Mouse (Mus musculus) forebrain, embryonic 13.5 days (tissue): ENCODE measurements around the gene Apex1. TPM values are rescaled to one million over a fixed set of nuclear protein-coding genes. Genes with fewer than 3 reads are reported as not detected.
"Not testable (repeated sequence)": the region's sequence is repeated elsewhere in the genome, so short reads cannot be mapped to it uniquely, and the experiment has no call there.

Source experiments
- ATAC-seq: fragments of 200-750 bp; cut with Nextera tagmentation; 2 replicates; pipeline ENCODE4 v1.8.0; 2017
- H3K27ac ChIP-seq: fragments of 300-500 bp; sonication (generic); 2 replicates; pipeline ENCODE4 v1.5.1; 2015; ENCODE audit warnings: inconsistent platforms, mild to moderate bottlenecking, moderate library complexity
- H3K27me3 ChIP-seq: fragments of 300-500 bp; sonication (generic); 2 replicates; pipeline ENCODE4 v1.6.1; 2015; ENCODE audit warnings: mild to moderate bottlenecking, inconsistent platforms
- H3K36me3 ChIP-seq: fragments of 300-500 bp; sonication (generic); 2 replicates; pipeline ENCODE4 v1.6.1; 2015; ENCODE audit warnings: mild to moderate bottlenecking, inconsistent platforms; ENCODE audit not compliant: poor library complexity, severe bottlenecking
- H3K4me1 ChIP-seq: fragments of 300-500 bp; sonication (generic); 2 replicates; pipeline ENCODE4 v1.6.1; 2015; ENCODE audit warnings: inconsistent platforms
- H3K4me2 ChIP-seq: fragments of 300-500 bp; sonication (generic); 2 replicates; pipeline ENCODE4 v1.6.1; 2015; ENCODE audit warnings: inconsistent platforms, mild to moderate bottlenecking, moderate library complexity
- H3K4me3 ChIP-seq: fragments of 300-500 bp; sonication (generic); 2 replicates; pipeline ENCODE4 v1.5.1; 2015; ENCODE audit warnings: mild to moderate bottlenecking, inconsistent platforms
- H3K9ac ChIP-seq: fragments of 300-500 bp; sonication (generic); 2 replicates; pipeline ENCODE4 v1.6.1; 2015; ENCODE audit warnings: mild to moderate bottlenecking, inconsistent platforms
- H3K9me3 ChIP-seq: fragments of 300-500 bp; sonication (generic); replicated peaks from 2 replicates; pipeline ENCODE4 v1.6.1; 2016; ENCODE audit warnings: inconsistent platforms
- WGBS: fragments of 180-500 bp; shearing (Covaris S2); methylation state at CpG from one replicate; pipeline ENCODE4 v1.1.7; 2015; 5-methylcytosine and 5-hydroxymethylcytosine counted together
- polyA plus RNA-seq: library from polyadenylated mRNA; unstranded; fragments of >200 nt; fragmentation: Nextera tagmentation; extraction: Ambion mirVana; gene quantifications from 2 replicates; pipeline ENCODE4 v1.2.1, GENCODE M21; 2015

Apex1 gene
- polyA plus RNA-seq, 1 experiment from 2014 or later, result 364 TPM

DNA sequence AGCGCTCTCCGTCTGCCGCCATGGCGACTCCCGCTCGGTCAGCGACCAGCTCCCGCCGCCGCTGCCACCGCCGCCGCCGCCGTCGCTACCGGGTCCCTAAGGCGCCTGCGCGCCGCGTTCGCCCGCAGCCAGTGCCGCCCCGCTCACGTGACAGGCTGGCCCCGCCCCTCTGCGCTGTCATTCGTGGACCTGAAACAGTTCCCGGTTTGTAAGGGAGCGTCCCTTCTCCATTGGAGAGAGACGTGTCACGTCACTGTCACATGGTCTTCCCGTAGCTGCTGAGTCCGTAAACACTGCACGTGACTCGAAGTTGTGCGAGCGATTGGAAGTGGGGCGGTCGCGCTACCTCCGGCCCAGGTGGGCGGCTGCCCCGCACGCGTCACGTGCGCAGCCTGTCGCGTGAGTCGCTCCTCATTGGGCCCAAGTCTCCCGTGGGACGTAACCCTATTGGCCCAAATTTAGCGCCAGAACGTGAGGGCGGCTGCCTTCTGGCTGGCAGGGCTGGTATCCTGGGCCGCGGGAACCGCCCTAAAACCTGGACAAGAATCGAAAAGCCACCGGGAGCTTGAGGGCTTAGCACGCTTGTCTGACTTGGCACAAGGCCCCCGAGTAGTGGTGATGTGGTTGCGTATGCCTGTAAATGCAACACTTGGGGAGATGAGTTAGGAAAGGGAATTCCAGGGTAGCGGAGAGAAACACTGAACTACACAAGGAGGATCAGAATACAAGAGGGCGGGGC lies 6.2 kb downstream of the Apex1 start, which contains the start of the genes Pip4p1 and Pnp:
Gene Pip4p1 (minus strand): TSS at position 103 of the 739 bp plus-strand sequence.
Gene Pnp (plus strand): TSS at position 329 of the 739 bp plus-strand sequence.
- Histone ChIP-seq H3K4me3 (peak within 1 kb of the TSS; percentile 97), H3K9me3 (no peaks in the 10 kb centered on the region), H3K36me3 (peaks cover 37% of the 10 kb centered on the region), H3K4me2 (peak within 1 kb of the TSS; percentile 77), H3K4me1 (peaks cover 38% of the 10 kb centered on the region), H3K27me3 (no peaks in the 10 kb centered on the region), H3K9ac (peak within 1 kb of the TSS; percentile 99), H3K27ac (peak within 1 kb of the TSS; percentile 85)
- ATAC-seq, result peak; percentile 99
- under 1% methylated on average over 67 of the region's 68 CpGs for WGBS

GRCm38 (mm10) chr14:50931493-50932020 lies 6.8 kb downstream of the Apex1 start:
- Histone ChIP-seq H3K4me2 (peak overlapping the region; percentile 68), H3K4me3 (peak overlapping the region; percentile 97)

DNA sequence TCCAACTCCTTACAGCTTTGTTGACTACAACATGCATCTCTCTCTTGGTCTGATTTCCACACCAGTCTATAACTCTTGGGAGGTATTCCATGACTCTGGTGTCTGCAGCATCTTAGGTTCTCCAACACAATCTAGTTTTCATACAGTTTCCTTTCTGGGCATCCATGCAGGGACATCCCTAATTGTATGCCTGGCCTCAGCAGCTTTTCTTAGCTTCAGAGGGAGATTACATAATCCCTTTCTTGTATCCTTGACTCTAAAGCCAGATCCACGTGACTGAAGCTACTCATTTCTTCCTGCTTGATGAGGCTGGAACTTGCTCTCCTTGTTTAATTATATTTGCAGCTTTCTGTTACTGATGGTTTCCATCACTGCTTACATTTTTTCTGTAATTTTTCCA lies 11.9 kb downstream of the Apex1 start:
- Histone ChIP-seq H3K9ac (no peak overlapping the region), H3K4me2 (no peak overlapping the region), H3K4me3 (no peak overlapping the region), H3K27me3 (no peaks in the 10 kb centered on the region), H3K4me1 (peaks cover 3% of the 10 kb centered on the region), H3K9me3 (no peaks in the 10 kb centered on the region), H3K27ac (no peak overlapping the region), H3K36me3 (no peaks in the 10 kb centered on the region)
- 51% methylated on average over 1 of the region's 1 CpGs for WGBS
- ATAC-seq, result no peak

More at GRCm38 (mm10) chr14:50931493-50932020, 6.8 kb downstream of the Apex1 start:
- 11% methylated on average over 12 of the region's 12 CpGs for WGBS
- Histone ChIP-seq H3K9ac (peak overlapping the region; percentile 65), H3K36me3 (peaks cover 30% of the 10 kb centered on the region), H3K9me3 (no peaks in the 10 kb centered on the region), H3K27ac (peak overlapping the region; percentile 85), H3K4me1 (peaks cover 31% of the 10 kb centered on the region), H3K27me3 (no peaks in the 10 kb centered on the region)
- ATAC-seq, result no peak

GRCm38 (mm10) chr14:50938119-50938908 lies 13.5 kb downstream of the Apex1 start:
- ATAC-seq, result no peak
- 88% methylated on average over 3 of the region's 3 CpGs for WGBS
- H3K27ac ChIP-seq, result no peak overlapping the region

DNA sequence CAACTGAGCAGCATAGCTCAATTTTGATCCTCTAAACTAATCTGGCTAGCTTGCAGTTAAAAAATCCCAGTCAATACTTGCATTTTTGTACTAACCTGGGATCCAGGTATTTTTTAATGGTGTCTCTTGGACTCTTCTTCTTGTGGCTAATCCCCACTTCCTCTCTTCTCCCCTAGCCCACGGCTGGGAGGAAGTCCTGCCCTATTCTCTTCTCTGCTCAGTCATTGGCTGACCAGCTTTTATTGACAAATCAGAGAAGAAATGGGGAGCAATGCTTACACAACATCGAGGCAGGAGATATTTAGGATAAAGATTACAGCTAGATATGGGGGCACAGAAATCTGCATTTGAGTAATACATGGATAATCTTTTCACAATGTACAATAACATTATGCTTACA lies 14.2 kb downstream of the Apex1 start:
- 58% methylated on average over 2 of the region's 2 CpGs for WGBS
- no peak for ATAC-seq
- Histone ChIP-seq H3K27ac (no peak overlapping the region), H3K9me3 (no peaks in the 10 kb centered on the region), H3K4me1 (0 out of 2 replicates have a peak, but pooled peaks cover 2% of the 10 kb centered on the region), H3K4me3 (no peak overlapping the region), H3K27me3 (no peaks in the 10 kb centered on the region), H3K9ac (no peak overlapping the region), H3K4me2 (no peak overlapping the region), H3K36me3 (no peaks in the 10 kb centered on the region)

More at GRCm38 (mm10) chr14:50938119-50938908, 13.5 kb downstream of the Apex1 start:
- Histone ChIP-seq H3K9ac (no peak overlapping the region), H3K4me1 (no peaks in the 10 kb centered on the region), H3K36me3 (no peaks in the 10 kb centered on the region), H3K27me3 (no peaks in the 10 kb centered on the region), H3K4me3 (no peak overlapping the region), H3K9me3 (no peaks in the 10 kb centered on the region), H3K4me2 (no peak overlapping the region)

DNA sequence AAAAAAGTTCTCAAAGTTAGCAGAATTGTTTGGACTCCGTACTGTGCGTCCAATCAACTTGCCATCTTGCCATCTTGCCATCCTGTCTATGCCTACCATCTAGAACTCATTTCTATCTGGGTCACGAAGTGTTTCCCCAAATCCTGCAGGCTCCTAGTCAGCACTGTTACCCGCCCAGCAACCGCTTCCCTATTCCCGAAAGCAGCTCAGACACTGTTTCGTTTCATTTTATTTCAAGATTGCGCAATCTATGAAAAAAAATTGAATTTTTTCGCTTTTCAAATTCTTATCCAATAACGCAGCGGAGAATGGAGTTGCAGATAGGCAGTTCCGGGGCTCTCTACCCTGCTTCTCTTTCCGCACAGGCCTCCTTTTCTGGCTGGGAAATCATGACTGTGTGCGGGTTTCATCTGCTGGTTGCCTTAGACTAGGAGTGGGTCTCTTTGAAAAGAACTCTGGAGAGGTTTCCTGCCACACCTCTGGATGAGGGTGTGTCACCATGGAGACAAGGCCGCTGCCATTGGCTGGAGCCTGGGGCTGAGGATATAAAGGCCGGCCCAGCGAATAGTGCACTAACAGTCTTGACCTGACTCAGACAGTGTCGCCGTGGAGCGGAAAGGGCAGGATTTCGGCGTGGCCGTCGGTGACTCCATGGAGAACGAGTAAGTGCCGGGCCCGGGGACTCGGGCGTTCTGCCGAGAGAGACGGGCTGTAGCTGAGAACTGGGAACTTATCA lies 19.3 kb downstream of the Apex1 start, which contains the start of gene Gm49342:
Gene Gm49342 (plus strand): TSS at position 586 of the 736 bp plus-strand sequence.
- WGBS, result 16% methylated on average over 31 of the region's 31 CpGs
- Histone ChIP-seq H3K4me1 (peaks cover 11% of the 10 kb centered on the region), H3K4me2 (peak within 1 kb of the TSS; percentile 67), H3K9me3 (no peaks in the 10 kb centered on the region), H3K9ac (peak within 1 kb of the TSS; percentile 68), H3K36me3 (no peaks in the 10 kb centered on the region), H3K4me3 (peak within 1 kb of the TSS; percentile 49), H3K27me3 (no peaks in the 10 kb centered on the region), H3K27ac (peak within 1 kb of the TSS; percentile 82)
- peak; percentile 98 for ATAC-seq

- Histone ChIP-seq H3K4me3 (peak overlapping the region; percentile 49), H3K9ac (peak overlapping the region; percentile 68), H3K4me2 (peak overlapping the region; percentile 67), H3K27ac (peak overlapping the region; percentile 82), H3K4me1 (peaks cover 11% of the 10 kb centered on the region)
- H3K36me3 ChIP-seq, H3K27me3 ChIP-seq, H3K9me3 ChIP-seq: not testable (repeated sequence)
- WGBS, result under 1% methylated on average over 15 of the region's 15 CpGs
- peak; percentile 98 for ATAC-seq
Observed at GRCm38 (mm10) chr14:50944668-50945033, 19.9 kb downstream of the Apex1 start.

DNA sequence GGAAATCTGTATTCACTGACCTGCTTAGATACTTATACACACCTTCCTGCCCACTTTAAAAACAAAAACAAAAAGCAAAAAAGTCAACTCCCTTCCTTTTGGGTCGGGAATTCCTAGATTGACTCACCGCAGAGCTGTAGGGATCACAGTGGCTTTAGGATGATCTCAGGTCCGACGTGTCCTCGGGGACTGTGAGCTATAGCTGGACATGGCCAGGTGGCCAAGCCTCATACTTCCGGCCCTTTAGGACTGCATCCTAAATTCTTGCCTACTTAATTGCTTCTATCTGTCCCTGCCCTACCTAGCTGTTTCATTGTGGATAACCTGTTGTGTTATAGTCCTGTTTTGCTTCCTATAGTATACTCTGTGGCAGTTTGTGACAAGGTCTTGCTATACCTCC lies 20.3 kb downstream of the Apex1 start:
- H3K27me3 ChIP-seq, H3K36me3 ChIP-seq, H3K9me3 ChIP-seq, ATAC-seq: not testable (repeated sequence)
- H3K4me1 ChIP-seq, result peaks cover 11% of the 10 kb centered on the region
- peak overlapping the region; percentile 67 for H3K4me2 ChIP-seq
- H3K27ac ChIP-seq, result peak overlapping the region; percentile 82
- peak overlapping the region; percentile 49 for H3K4me3 ChIP-seq
- peak overlapping the region; percentile 68 for H3K9ac ChIP-seq
- 8% methylated on average over 6 of the region's 6 CpGs for WGBS

DNA sequence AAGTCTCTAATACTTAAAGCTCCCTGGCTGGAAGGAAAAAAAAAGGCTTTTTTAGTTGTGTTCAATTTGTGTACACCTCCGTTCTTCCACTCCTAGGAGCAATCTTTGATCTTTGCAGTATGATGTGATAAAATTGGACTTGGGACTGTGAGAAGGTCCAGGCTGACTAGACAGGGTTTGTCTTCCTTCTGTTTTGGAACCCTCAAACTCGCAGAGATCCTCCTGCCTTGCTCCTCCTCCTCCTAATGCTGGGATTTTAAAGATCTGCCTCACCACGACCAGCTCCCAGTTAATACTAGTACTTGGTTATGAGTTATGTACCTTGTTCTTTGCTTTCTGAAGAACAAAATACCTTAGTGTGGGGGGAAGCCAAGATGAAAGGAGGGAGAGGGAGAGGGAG lies 20.8 kb downstream of the Apex1 start:
- peak overlapping the region; percentile 68 for H3K9ac ChIP-seq
- H3K4me1 ChIP-seq, result peaks cover 11% of the 10 kb centered on the region

GRCm38 (mm10) chr14:50955487-50955886 lies 30.7 kb downstream of the Apex1 start:
- Histone ChIP-seq H3K4me3 (no peak overlapping the region), H3K4me2 (no peak overlapping the region), H3K9ac (no peak overlapping the region), H3K27me3 (no peaks in the 10 kb centered on the region), H3K9me3 (no peaks in the 10 kb centered on the region), H3K36me3 (peaks cover 14% of the 10 kb centered on the region), H3K27ac (no peak overlapping the region), H3K4me1 (0 out of 2 replicates have a peak, but pooled peaks cover 2% of the 10 kb centered on the region)
- no peak for ATAC-seq
- 88% methylated on average over 10 of the region's 10 CpGs for WGBS

More for the DNA sequence above, 20.8 kb downstream of the Apex1 start:
- not testable (repeated sequence) for H3K9me3 ChIP-seq, H3K36me3 ChIP-seq, ATAC-seq, H3K27ac ChIP-seq, H3K27me3 ChIP-seq
- 24% methylated on average over 3 of the region's 3 CpGs for WGBS
- peak overlapping the region; percentile 49 for H3K4me3 ChIP-seq
- peak overlapping the region; percentile 67 for H3K4me2 ChIP-seq

DNA sequence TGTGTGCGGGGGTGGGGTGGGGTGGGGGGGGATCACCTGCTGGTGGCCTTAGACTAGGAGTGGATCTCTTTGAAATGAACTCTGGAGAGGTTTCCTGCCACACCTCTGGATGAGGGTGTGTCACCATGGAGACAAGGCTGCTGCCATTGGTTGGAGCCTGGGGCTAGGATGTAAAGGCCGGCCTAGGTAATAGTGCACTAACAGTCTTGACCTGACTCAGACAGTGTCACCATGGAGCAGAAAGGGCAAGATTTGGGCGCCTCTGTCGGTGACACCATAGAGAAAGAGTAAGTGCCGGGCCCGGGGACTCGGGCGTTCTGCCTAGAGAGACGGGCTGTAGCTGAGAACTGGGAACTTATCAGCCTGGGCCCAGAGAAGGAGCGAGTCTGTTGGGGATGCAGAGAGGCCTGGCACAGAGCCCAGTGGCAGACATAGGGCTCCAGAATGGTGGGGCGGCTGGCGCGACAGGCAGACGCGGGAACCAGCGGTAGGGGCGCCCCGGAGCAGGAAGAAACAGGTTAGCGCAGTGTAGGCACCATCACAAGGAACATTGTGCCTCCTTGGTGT lies 31.3 kb downstream of the Apex1 start, which contains the start of gene Pnp2:
Gene Pnp2 (plus strand): TSS at position 51 of the 567 bp plus-strand sequence.
- Histone ChIP-seq H3K4me3 (peak within 1 kb of the TSS; percentile 12; the same call in 1 of the 2 replicates), H3K4me2 (peak within 1 kb of the TSS; percentile 51), H3K36me3 (peaks cover 12% of the 10 kb centered on the region), H3K9ac (peak within 1 kb of the TSS; percentile 37; the same call in 1 of the 2 replicates)
- ATAC-seq, result peak; percentile 96
- H3K27me3 ChIP-seq, H3K27ac ChIP-seq, H3K4me1 ChIP-seq, H3K9me3 ChIP-seq: not testable (repeated sequence)
- WGBS, result 4% methylated on average over 19 of the region's 19 CpGs
